Mouse (Mus musculus) layer of hippocampus, adult 8-10 months (tissue): ENCODE results near the gene Lrrc58. TPM values are rescaled to one million over a fixed set of nuclear protein-coding genes. Genes with fewer than 3 reads are reported as not detected.

Source experiments
- DNase-seq, 2 experiments: peaks; one replicate each; pipeline ENCODE4 v3.0.0; 2022; ENCODE audit warnings: low spot score in 2 of 2
- total RNA-seq, 4 experiments: library from RNA; stranded (reverse); gene quantifications; 2 replicates each; pipeline ENCODE4 v1.2.4; 2022

The Lrrc58 gene
- total RNA-seq = 10 to 100 TPM; 91.9 to 98.2 (median 96.2) TPM

DNA sequence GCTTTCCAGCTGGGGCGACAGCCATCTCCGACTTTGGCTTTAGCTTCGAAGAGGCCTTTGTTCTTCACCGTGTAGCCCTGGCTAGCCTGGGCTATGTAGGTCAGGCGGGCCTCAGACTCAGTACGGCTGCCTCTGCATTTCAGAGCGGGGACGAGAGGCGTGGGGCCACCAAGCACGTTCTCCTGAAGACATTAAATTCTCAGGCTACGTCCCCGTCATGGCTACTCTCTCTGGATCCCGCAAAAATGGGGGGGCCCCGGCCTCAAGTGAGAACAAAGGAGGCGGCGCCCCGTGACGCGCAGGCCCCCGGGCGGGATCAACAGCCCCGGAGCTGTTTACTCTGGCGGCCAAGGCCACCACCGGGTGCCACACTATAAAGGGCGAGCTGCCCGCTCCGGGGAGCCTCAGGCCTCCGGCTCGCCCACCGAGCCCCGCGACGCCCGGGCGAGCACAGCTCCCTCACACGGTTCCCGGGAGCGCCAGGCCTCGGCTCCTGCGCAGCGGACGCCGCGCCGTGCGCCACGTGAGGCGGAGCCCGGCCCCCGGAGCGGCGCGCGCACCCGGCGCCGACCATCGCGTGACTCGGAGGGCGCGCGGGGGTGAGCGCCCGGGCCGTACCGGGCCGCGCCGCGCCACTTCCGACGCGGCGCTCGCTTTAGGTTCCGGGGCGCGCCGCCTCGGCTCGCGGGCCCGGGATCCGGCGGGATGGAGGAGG lies at the start of gene Lrrc58:
Lrrc58 (plus strand) TSS at position 599 of the 715 bp plus-strand sequence.
- peak; percentile 67 to 84 for DNase-seq

DNA sequence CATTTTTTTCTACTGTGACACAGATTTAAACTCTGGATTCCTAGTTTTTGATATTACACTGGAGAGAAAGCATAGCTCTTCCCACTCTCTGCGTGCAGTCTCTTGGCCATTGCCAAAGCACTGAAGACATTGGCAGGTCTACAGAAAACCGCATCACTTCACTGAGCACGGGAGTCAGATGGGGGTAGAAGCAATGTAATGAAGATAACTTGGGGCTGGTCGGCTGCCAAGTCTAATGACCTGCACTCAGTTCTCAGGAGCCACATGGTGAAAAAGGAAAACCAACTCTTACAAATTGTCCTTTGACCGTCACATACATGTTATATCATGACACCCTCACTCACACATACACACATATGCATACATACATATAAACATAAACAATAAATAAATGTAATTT lies 44.2 kb upstream of the Lrrc58 start:
- no peak for DNase-seq

DNA sequence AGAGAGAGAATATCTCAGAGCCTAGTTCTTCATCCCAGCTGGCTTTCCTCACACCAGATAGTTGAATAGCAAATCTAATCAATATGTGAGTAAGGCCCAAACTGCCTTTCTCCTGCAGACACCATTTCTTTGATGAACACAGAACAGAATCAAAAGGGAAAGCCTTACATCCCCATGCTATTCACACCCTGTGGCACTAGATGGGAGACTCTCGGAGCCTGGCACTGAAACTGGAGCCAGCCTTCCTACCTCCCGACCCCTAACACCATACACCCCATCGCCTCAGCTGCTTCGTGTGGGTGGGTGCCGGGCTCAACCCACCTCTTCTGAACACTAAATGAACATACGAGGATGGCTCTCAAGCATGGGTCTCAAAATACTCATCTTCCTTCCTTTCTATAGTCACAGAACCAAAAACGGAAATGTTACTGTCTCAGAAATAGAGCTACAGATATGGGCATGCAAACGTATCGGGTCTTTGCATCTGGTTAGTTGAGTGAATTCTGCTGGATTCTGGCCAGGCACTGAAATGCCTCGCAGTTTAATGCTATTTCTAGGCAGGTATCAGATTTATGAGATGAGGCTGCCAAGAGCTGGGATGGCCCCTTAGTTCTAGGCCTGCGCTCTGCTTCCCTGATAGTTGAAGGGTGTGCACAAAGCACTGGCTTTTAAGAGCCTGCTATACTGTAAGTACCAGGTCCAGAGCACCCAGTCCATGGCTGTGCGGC lies 43.2 kb upstream of the Lrrc58 start:
- no peak for DNase-seq

DNA sequence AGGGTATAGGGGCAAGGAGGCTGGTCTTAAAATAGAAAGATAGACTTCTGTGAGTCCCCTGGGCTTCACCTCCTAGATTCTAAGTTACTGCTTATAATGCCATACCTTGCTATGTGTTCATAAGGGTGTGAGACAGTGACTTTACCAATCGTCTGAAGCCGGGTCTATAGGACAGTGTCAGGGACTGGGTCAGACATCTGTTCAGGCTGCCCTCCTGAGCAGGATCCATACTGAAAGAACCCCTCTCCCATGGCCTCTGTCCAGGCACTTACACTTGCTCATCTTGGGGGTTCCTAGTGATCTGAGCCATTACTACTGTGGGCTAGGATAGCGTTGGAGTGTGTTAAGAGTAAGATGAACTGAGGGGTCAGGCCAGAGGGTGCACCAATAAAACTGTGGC lies 41.9 kb upstream of the Lrrc58 start:
- DNase-seq = no peak

DNA sequence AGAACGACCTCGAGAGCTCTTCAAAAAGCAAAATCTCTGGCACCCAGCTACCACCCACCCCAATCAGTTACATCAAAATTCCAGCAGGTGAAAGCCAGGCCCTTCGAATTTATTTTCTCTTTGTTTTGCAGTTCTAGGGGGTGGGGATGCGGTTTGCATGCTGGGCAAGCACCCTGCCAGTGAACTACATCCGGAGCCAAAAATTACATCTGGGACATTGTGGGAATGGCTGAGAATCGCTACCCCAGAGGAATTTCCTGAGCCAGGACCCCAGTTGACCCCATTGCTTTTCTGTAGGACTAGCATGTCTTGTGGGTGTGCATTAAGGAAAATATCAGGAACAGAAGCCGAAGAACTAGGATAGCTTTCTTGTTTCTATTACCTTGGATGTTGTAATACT lies 37.1 kb upstream of the Lrrc58 start:
- no peak for DNase-seq

DNA sequence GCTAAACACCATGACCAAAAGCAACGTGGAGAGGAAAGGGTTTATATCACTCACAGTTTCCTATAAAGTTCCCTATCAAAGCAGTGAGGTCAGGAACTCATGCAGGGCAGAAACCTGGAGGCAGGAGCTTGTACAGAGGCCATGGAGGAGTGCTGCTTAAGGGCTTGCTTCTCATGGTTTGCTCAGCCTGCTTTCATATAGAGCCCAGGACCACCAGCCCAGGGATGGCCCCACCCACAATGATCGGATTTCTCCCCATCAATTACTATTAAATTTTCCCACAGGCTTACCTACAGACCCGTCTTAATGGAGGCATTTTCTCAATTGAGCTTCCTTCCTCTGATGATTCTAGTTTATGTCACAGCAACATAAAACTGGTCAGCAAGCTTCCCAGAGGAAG lies 30.6 kb upstream of the Lrrc58 start:
- DNase-seq = no peak

DNA sequence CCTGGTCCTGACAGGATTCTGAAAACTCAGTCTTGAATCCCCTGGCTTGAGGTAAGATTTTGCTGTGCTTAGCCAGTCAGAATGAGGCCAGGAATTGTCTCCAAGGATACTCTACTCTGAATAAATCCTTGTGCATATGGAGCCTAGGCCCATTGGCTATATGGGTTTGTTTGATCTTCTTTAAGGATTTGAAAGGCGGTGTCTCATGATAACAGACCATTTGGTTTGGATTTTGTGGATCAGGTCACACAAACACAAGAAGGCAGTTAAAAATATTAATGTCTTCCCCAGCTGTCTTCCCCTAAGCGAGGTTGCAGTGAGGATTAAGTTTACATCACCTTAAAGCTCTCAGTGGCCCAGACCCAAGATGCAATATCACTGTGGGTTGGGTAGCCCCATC lies 25.8 kb upstream of the Lrrc58 start:
- DNase-seq = no peak

DNA sequence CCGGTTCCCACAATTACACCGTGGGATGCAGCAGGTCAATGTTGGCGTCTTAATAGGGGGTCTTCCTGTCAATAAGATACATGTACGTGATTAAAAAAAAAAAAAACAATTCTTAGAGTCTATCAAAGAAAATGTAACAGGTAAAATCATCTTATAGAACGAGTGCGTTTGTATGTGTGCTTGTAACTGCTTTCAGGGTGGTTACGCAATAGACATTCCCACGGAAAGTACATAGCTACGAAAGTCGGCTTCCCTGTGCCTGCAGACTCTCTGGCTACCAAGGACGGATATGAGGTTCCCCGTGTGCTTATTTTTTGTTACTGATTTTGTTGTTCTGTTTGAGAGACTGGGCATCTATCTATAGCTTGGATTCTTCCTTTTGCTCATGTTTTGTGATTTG lies 24.4 kb upstream of the Lrrc58 start:
- no peak for DNase-seq

DNA sequence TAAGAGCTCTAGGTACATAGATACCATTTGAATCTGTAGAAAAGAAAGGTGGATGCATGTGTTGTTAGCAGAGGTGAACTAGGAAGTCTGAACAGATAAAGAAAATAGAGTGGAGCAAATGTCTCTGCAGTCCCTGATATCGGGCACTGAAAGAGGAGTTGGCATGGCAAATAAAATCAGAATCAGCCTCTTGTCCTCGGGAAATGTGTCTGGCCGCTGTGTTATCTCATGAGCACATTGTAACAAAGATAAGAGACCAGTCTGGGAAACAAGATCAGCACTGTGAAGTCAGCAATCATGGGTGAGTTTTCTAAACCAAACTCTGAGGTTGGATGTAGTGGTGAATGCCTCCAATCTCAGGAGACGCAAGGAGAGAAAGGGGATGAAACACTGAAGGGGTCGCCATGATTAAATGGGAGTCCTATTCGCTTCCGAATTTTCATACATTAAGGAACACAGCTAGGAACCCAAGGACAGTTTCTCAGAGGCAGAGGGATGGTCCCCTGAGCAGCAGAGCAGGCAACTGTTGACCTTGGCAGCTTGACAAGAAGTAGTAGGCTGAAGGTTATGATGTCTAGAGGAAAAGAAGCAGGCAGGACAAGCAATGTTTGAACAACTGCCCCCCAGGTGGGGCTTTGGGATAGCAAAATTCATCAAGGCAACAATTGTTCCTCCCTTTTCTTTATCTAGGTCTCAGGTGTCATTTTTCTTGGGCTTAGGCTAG lies 22.8 kb upstream of the Lrrc58 start:
- DNase-seq = no peak

DNA sequence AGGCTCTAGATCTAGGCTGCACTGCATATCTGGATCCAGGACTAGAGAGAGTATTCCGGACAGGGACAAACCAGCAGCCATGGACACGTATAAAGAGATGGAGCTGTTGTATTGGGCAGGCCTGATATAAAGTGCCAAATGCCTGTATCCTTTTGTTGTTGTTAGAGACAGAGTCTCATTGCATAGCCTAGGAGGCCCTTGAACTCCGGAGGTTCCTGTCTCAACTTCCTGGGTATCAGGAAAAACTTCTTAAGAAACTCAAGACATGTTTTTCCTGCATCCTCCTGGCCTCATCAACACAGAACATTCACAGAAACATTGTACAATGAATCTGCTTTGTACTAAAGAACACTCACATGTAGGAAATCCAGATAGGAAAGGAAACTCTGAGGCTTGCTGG lies 21.1 kb upstream of the Lrrc58 start:
- DNase-seq = no peak

DNA sequence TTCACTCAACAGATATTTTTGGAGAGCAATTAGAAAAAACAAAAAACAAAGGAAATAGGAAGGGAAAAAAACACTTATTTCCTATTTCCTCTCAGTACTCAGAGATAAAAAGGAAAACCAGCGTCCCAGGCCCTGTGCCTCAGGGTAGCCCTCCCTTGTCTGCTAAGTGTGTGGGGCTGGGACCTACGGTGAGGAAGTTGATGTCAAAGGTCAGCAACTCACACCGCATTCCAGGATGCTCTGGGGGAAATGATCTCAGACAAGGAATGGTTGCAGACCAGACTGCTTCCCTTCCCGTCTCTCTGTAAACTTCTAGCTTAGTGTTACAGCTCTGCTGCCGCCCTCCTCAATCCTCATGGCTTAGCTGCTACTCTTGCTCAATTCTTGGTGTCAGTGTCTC lies 16.8 kb upstream of the Lrrc58 start:
- no peak for DNase-seq

DNA sequence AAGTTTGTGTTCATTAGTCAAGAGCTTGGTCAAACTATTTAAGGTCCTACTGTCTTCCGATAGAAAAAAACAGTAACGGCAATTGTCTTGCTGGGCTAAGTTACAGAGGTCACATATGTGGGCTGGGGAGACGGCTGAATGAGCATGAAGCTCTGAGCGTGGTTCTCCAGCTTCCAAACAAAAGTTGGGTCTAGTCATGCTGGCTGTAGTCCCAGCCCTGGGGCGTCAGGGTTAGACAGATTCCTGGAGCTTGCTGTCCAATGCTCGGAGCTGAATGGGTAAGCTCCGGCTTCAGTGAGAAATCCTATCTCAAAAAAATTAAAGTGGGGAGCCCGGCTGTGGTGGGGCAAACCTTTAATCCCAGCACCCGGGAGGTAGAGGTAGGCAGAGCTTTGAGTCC lies 14.9 kb upstream of the Lrrc58 start:
- no peak for DNase-seq

DNA sequence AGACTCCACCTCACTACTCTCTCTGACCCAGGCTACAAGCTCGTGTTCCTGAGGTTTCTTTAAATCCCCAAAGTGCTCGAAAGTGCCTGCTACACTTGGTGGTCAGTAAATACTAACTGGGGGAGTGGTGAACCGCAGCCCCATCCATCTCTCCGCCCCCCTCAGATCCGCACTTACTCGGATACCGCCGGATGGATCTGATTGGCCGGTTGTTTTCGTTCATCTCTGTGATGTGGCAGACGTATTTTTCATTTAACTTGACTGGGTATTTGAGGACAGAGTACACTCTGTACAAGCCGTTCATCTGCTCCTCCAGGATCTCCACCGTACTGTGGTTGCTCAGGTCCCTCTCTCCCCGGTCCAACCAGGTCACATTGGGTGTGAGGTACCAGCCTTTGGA lies 14.1 kb upstream of the Lrrc58 start:
- DNase-seq = no peak

DNA sequence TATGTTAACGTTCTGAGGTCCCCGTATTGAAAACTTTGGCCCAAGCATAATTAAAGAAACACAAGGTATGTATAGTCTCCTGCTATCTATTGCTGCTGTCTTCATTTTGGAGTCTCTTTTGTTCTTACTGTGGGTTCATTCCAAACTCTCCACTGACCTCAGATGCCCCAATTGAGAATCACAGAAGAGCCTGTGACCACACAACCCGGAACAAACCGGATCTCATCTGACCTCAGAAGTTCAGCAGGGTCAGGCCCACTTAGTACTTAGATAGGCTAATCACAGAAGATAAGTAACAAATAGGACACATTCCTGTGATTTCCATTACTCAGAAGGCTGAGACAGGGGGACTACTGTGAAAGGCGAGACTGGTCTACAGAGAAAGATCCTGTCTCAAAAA lies 13.6 kb upstream of the Lrrc58 start:
- DNase-seq = no peak

DNA sequence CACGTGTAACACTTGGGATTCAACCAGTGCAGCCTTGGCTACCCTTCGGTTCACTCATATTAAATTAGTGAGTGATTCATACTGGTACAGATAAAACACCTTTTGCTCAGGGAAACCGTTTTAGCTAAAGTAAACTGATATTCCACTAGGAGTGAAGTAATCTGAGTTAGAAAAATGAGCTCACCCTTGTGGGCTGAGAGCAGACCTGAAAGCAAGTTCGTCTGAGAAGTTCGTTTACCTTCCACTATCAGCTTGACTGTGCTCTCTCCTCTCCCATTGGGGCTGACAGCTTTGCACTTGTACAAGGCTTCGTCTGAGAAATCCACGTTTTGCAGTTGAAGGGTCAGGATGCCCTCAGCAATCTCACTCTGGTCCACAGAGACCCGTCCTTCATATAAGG lies 12.6 kb upstream of the Lrrc58 start:
- DNase-seq = no peak

DNA sequence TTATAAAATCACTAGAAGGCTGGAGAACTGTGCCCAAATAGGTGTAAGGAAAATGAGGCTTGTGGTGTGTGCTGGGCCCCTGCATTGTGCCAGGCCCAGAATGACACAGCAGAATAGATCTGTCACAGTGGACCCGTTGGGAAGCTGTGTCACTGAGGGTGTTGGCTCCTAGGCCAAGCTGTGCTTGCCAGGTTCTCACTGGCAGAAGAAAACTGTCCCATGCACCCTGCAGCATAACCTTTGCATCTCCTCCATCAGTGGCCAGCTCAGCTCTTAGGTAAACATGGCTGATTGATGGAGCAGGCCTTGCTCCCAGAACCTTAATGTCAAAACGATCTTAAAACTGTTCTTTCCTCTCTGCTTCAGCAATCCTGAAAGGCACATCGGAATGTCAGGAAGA lies 11.9 kb upstream of the Lrrc58 start:
- no peak for DNase-seq

DNA sequence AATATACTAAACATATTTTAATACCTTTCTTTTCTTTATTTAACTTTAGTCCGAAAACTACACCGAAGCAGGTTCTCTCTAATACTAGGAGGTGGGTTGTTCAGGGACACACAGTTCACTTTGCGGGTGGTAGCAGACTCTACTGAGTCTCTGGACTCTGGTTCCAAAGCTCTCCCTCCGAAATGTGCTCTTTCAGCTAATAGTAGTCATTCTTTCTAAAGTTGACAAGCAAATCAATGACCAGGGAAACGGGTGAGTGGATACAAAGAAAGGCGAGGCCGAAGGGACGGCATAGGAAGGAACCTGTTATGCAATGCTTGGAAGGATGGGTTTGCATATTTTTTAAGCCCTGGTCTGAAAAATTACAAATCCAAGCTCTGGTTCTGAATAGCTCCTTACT lies 10.7 kb upstream of the Lrrc58 start:
- DNase-seq = no peak

DNA sequence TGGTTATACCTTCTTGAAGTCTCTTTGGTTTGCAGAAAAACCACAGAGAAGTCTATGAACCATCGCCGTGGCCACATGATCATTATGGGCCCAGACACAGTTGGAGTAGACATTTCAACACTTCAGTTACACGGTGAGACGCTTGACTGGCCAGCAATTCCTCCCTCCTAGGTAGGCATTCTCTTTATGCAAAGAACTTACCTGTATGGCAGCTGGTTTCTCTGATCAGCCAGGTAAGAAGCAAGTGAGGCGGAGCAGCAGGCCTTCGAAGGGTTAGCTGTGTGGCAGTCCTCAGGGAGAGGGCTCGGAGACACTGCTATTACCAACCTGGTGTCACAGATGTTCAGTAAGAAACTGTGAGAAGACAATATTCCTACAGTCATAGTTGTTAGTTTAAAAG lies 8.0 kb upstream of the Lrrc58 start:
- no peak for DNase-seq

DNA sequence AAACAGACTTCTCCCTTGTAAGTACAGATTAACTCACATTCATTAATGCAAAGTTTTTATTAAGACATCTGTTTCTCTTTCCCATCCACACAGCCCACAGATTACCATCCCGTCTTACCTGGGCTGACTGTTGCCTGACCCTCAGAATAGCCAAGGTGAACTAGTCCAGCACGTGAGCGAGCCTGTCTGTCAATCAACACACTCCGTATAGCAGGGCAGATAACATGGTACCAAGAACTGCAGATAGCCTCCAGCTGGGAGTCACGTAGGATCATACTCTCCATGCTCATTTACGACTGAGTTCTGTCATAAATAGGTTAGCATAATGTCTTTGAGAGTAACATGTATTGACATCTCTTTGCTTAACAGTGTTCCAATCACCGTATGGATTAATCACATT lies 7.2 kb upstream of the Lrrc58 start, which contains the start of gene Gm36028:
Gm36028 (minus strand) TSS at position 118 of the 400 bp plus-strand sequence.
- no peak for DNase-seq

DNA sequence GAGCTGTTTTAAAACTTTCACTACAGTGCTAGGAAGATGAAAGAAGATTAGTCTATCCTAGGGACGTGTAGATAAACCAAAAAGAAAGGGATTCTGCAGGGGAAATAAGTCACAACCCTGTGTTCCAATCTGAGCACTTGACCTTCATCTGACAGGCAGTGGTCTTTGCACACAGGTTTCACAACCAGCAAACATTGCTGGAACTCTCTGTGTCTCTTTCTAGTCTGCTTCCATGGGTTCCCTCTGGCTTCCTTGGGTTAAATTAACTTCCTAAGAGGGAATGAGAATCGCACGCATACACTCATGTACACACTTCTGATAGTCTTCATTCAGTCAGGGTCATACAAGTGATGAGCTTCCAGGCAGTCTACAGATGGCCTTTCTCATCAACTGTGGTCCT lies 4.3 kb upstream of the Lrrc58 start:
- no peak for DNase-seq

DNA sequence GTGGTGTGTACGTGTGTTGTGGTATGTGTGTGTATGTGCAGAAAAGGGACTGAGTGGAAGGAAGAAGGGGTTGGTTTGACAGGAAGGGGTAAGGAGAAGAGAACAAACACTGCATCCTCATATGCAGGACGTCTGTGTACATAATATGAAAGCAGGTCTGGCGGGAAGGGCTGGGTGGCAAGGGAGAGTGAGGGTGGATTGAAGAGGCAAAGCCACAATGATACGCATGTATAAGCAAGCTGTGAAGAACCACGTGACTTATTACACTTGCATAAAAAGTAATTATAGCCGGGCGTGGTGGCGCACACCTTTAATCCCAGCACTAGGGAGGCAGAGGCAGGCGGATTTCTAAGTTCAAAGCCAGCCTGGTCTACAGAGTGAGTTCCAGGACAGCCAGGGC lies 2.3 kb upstream of the Lrrc58 start:
- no peak for DNase-seq
